Mouse (Mus musculus) ovary, adult 18-20 months (tissue): ENCODE results near the gene Creg2.
"Not testable (repeated sequence)": the region's sequence is repeated elsewhere in the genome, so short reads cannot be mapped to it uniquely, and the experiment has no call there.

ENCODE experiments used
- DNase-seq: peaks from one replicate; pipeline ENCODE4 v3.0.0; 2022; ENCODE audit warnings: low spot score, mixed read lengths

Creg2 gene

GRCm38 (mm10) chr1:39593836-39594235 is 57.4 kb downstream of the Creg2 start:
- no peak for DNase-seq

DNA sequence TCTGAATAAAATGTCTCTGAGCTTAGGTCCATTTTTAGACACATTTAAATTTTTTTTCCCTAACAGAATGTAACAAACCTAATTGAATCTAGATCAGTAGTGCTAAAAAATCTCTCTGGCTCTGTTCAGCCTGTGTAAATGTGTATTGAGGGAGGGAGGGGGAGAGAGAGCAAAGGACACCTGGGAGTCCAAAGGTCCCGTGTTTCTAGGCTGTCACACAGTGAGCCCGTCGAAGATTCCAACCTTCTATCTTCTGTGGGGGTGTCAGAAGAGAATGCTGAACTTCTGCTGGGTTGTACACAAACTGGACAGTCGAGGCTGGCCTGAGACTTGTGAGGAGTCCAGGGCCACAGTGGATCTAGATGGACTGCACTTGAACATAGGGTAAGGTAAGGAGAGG is 59.2 kb downstream of the Creg2 start:
- no peak for DNase-seq

- not testable (repeated sequence) for DNase-seq
These were observed 59.7 kb downstream of the Creg2 start for GRCm38 (mm10) chr1:39591557-39591956.

DNA sequence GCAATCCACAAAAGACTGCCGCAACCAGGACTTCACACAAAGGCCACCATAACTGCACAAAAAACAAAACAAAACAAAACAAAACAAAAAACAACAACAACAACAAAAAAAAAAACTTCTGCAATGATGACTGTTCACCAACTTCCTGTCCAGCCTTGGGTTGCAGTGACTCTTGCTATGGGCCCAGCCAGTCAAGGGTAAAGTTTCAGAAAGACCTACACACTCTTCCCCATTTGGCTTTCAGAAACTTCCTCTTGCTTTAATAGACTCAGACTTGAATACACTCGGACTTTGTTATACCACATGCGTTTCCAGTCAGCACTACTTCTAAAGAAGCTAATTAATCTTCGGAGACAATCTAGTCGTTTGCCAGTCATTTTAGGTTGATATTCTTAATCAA is 61.1 kb downstream of the Creg2 start:
- no peak for DNase-seq

- DNase-seq = no peak
These were observed 65.9 kb downstream of the Creg2 start for GRCm38 (mm10) chr1:39585416-39585815.

DNA sequence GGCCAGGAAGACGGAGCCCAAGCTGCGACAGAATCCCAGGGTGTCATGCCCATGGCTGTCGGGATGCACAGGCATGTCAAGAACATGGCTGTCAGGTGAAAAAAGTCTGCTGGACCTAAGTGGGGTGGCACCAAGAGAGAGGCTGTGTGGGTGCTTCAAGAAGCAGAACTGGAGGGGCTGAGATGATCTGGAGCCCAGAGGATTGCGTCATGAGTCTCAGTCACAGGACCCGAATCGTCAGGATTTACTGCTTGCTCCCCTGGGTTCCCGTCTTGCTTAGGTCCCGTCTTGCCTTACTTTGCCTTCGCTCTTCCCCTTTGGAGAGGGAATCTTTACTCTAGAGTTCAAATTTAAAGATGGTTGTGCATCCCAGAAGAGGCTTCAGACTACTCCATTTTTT is 68.1 kb downstream of the Creg2 start:
- no peak for DNase-seq

DNA sequence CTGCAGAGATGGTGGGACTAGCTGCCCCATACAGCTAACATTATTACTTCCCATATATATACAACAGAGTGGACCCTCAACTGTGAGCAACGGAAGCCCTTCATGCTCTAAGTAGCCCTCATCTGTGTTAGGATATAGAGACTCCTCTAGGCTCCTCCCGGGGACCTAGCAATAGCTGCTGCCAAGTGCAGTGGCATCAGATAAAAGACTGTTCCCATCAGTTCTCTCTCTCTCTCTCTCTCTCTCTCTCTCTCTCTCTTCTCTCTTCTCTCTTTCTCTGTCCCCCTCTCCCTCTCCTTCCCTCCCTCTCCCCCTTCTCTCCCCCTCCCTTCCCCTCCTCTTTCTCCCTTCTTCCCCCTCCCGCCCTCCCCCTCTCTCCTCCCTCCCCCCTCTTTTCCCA is 70.1 kb downstream of the Creg2 start:
- no peak for DNase-seq

DNA sequence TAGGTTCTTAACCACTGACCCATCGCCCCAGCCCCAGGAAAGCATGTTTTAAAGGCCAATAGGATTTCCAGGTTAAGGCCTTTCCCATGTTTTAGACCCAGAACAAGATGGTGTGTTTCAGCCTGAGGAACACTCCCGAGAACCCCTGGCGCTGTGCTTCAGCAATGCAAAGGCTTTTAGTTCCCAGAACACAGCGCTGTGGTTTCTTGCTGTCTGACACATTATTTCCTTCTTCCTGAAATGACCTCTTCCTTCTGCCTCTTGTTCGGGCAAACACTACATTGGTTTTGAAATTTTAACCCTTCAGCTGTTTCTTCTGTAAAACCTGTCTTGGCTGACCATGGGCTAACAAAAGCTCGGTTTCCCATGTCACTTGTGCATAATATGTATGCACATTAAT is 72.1 kb downstream of the Creg2 start:
- no peak for DNase-seq

DNA sequence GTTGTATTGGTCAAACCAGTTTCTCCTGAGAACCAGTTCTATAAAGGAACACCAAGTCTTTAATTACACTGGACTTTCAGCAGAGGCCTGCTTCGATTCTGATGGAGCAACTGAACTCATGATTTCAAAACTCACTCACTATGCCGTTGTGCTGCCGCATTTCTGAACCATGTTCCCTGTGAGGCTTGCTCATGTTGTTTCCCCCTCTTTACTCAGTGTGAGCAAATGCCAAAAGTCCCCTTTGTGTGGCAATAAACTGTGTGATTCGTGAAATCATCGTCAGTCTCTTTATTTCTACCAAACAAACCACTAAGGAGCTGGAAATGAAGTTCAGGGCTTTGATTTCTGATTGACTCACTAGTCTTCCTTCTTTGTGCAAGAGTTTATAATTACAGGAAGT is 72.8 kb downstream of the Creg2 start:
- no peak for DNase-seq

- peak; percentile 94 for DNase-seq
These were observed 74.0 kb downstream of the Creg2 start, which contains the start of gene Rnf149 for GRCm38 (mm10) chr1:39577253-39577705. Gene Rnf149 (minus strand): TSS chr1:39577405.

DNA sequence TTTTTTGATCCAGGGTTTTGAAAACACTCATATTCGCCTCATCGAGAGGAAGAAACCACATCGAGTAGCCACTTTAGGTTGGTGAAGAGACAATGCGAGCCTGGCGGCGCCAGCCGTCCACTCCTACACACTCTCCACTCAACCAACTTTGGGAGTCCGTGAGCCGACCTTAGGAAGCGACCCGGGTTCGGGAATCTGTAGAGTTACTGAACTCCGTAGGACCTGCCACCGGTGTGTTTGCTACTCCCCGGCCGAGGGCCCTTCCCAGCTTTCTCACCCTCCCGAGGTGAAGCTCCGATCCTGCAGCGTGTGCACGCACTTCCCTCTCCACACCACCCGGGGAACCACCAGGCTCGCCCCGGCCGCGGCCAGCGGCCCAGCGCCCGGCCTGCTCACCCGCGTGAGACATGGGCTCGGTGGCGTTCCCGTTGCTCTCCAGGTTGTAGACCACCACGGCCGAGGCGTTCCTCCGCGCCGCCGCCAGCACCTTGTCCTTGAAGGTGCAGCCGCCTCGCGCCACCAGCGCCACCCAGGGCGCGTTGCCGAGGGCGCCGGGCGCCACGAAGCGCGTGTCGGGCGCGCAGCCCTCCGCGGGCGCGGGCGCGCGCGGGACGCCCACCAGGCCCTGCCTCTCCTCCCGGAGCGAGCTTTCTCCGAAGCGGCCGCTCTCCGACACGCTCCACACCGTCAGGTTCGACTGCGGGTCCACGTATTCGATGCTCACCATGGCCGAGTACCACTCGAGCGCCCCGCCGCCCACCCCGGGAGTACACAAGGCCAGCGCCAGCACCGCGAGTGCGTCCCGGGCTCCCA is 74.6 kb downstream of the Creg2 start:
- DNase-seq = peak; percentile 20

DNA sequence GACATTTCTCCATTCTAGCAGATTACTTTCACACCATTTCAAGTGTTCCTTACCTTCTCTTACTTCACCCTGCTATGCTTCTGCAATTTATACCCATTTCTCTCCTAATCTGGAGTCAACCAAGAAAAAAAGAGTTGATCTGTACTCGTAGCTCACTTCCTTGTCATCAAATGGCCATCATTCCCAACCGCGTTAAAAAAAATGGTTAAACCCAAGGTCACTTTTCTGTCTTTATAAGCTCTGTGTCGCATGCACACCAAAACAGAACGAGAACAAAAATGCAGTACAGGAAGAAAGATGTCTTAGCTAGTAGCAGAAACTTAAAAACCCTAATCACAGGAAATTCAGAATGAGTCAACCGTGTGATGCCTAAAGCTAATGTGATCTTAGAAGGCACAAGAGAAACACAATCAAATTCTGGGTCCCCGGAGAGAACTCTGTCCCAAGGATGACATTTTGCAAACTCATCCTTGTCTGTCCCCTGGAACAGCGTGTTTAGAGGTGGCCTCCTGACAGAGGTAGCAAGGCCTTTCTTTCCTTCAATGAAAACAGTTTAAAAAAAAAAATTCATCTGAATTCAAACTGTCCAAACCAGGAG is 75.4 kb downstream of the Creg2 start:
- DNase-seq = no peak

GRCm38 (mm10) chr1:39573890-39574289 is 77.4 kb downstream of the Creg2 start:
- DNase-seq = no peak

DNA sequence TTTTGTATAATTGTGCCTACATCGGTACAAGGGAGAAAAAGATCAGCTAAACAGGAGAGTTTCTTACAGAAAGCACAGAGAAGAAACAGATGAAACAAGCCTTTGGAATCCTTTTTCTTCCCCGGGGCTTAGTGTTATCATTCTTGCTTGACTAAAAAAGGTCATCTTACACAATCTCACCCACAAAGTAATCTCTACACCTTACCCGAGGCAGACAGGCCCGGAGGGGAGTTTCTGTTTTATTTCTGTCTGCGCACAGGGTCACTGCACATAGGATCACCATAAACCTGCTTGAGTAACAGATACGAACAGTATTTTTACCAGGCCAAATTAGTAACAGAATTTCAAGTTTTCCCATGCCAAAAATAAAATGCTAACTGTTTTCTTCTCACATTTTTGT is 79.6 kb downstream of the Creg2 start:
- DNase-seq = no peak
